Mouse (Mus musculus) kidney, embryonic 15.5 days (tissue): ENCODE measurements at regions not wholly inside any gene's neighbourhood (a gene's known extent, or its start where the extent isn't known, plus 50 kb on each side); places are given as distances from the start of the nearest gene placed in this dataset.

Source experiments
- ATAC-seq: fragments of 200-750 bp; cut with Nextera tagmentation; replicated peaks from 2 replicates; pipeline ENCODE4 v1.8.0; 2017; ENCODE audit warnings: moderate TSS enrichment; ENCODE audit not compliant: low FRiP score
- H3K27ac ChIP-seq: fragments of 300-500 bp; sonication (generic); 2 replicates; pipeline ENCODE4 v1.5.1; 2015; ENCODE audit warnings: mild to moderate bottlenecking, inconsistent platforms
- H3K27me3 ChIP-seq: fragments of 300-500 bp; sonication (generic); 2 replicates; pipeline ENCODE4 v1.6.1; 2015; ENCODE audit warnings: inconsistent platforms
- H3K36me3 ChIP-seq: fragments of 300-500 bp; sonication (generic); 2 replicates; pipeline ENCODE4 v1.6.1; 2015; ENCODE audit warnings: inconsistent platforms
- H3K4me1 ChIP-seq: fragments of 300-500 bp; sonication (generic); 2 replicates; pipeline ENCODE4 v1.6.1; 2015; ENCODE audit warnings: inconsistent platforms
- H3K4me2 ChIP-seq: fragments of 300-500 bp; sonication (generic); 2 replicates; pipeline ENCODE4 v1.6.1; 2015; ENCODE audit warnings: moderate library complexity, mild to moderate bottlenecking, inconsistent platforms
- H3K4me3 ChIP-seq: fragments of 300-500 bp; sonication (generic); replicated peaks from 2 replicates; pipeline ENCODE4 v1.5.1; 2015; ENCODE audit warnings: mild to moderate bottlenecking, inconsistent platforms
- H3K9ac ChIP-seq: fragments of 300-500 bp; sonication (generic); 2 replicates; pipeline ENCODE4 v1.6.1; 2015; ENCODE audit warnings: mild to moderate bottlenecking, inconsistent platforms
- H3K9me3 ChIP-seq: fragments of 300-500 bp; sonication (generic); replicated peaks from 2 replicates; pipeline ENCODE4 v1.6.1; 2016; ENCODE audit warnings: inconsistent platforms
- WGBS: fragments of 180-500 bp; shearing (Covaris S2); methylation state at CpG from one replicate; pipeline ENCODE4 v1.1.7; 2015; ENCODE audit warnings: mixed read lengths; 5-methylcytosine and 5-hydroxymethylcytosine counted together

GRCm38 (mm10) chr10:113161486-113161885 lies 232.7 kb upstream of the Atxn7l3b start:
- WGBS: 15% methylated on average over 3 of the region's 3 CpGs

GRCm38 (mm10) chr10:113160055-113160454 lies 231.3 kb upstream of the Atxn7l3b start:
- ATAC-seq: no peak
- WGBS: 81% methylated on average over 5 of the region's 5 CpGs
- Histone ChIP-seq H3K9me3 (no peaks in the 10 kb centered on the region), H3K4me1 (no peaks in the 10 kb centered on the region), H3K4me2 (no peak overlapping the region), H3K36me3 (no peaks in the 10 kb centered on the region), H3K9ac (no peak overlapping the region), H3K27ac (no peak overlapping the region), H3K4me3 (no peak overlapping the region), H3K27me3 (no peaks in the 10 kb centered on the region)

More at GRCm38 (mm10) chr10:113161486-113161885, 232.7 kb upstream of the Atxn7l3b start:
- H3K27ac ChIP-seq: no peak overlapping the region
- no peak overlapping the region for H3K4me3 ChIP-seq
- no peaks in the 10 kb centered on the region for H3K36me3 ChIP-seq
- ATAC-seq: peak; percentile 71
- no peaks in the 10 kb centered on the region for H3K27me3 ChIP-seq
- no peak overlapping the region for H3K9ac ChIP-seq
- no peaks in the 10 kb centered on the region for H3K4me1 ChIP-seq
- no peaks in the 10 kb centered on the region for H3K9me3 ChIP-seq
- H3K4me2 ChIP-seq: no peak overlapping the region

- Histone ChIP-seq H3K27me3 (no peaks in the 10 kb centered on the region), H3K9ac (no peak overlapping the region), H3K36me3 (no peaks in the 10 kb centered on the region), H3K4me2 (no peak overlapping the region), H3K4me3 (no peak overlapping the region), H3K9me3 (no peaks in the 10 kb centered on the region), H3K4me1 (no peaks in the 10 kb centered on the region), H3K27ac (no peak overlapping the region)
- WGBS: 88% methylated on average over 6 of the region's 6 CpGs
- no peak for ATAC-seq
Observed at GRCm38 (mm10) chr10:113158988-113159387, 230.2 kb upstream of the Atxn7l3b start.

- Histone ChIP-seq H3K9ac (no peak overlapping the region), H3K36me3 (no peaks in the 10 kb centered on the region), H3K4me1 (no peaks in the 10 kb centered on the region), H3K27me3 (no peaks in the 10 kb centered on the region), H3K4me3 (no peak overlapping the region), H3K27ac (no peak overlapping the region), H3K9me3 (peaks cover 10% of the 10 kb centered on the region; the same call in 1 of the 2 replicates), H3K4me2 (no peak overlapping the region)
- ATAC-seq: no peak
- WGBS: 68% methylated on average over 2 of the region's 2 CpGs
Observed at GRCm38 (mm10) chr10:113141606-113142005, 212.8 kb upstream of the Atxn7l3b start.

- Histone ChIP-seq H3K4me1 (no peaks in the 10 kb centered on the region), H3K36me3 (no peaks in the 10 kb centered on the region), H3K9me3 (no peaks in the 10 kb centered on the region), H3K4me2 (no peak overlapping the region), H3K9ac (no peak overlapping the region), H3K27ac (no peak overlapping the region), H3K4me3 (no peak overlapping the region), H3K27me3 (no peaks in the 10 kb centered on the region)
- 82% methylated on average over 1 of the region's 1 CpGs for WGBS
- no peak for ATAC-seq
Observed at GRCm38 (mm10) chr10:113114999-113115398, 186.2 kb upstream of the Atxn7l3b start.

- Histone ChIP-seq H3K9ac (no peak overlapping the region), H3K9me3 (no peaks in the 10 kb centered on the region), H3K27ac (no peak overlapping the region), H3K4me1 (no peaks in the 10 kb centered on the region), H3K27me3 (no peaks in the 10 kb centered on the region), H3K36me3 (no peaks in the 10 kb centered on the region), H3K4me3 (no peak overlapping the region), H3K4me2 (no peak overlapping the region)
- no peak for ATAC-seq
- WGBS: 11% methylated on average over 1 of the region's 1 CpGs
Observed at GRCm38 (mm10) chr10:113105771-113106430, 177.1 kb upstream of the Atxn7l3b start.

- no peaks in the 10 kb centered on the region for H3K36me3 ChIP-seq
- no peak overlapping the region for H3K4me2 ChIP-seq
Observed at GRCm38 (mm10) chr10:113105301-113105700, 176.5 kb upstream of the Atxn7l3b start.

More at GRCm38 (mm10) chr10:113105301-113105700, 176.5 kb upstream of the Atxn7l3b start:
- ATAC-seq: no peak
- Histone ChIP-seq H3K4me3 (no peak overlapping the region), H3K4me1 (no peaks in the 10 kb centered on the region), H3K27ac (no peak overlapping the region), H3K9ac (no peak overlapping the region), H3K9me3 (no peaks in the 10 kb centered on the region), H3K27me3 (no peaks in the 10 kb centered on the region)
- WGBS: 94% methylated on average over 2 of the region's 2 CpGs
